Mouse (Mus musculus) gastrocnemius, postnatal 14 days (tissue): ENCODE data around the gene Spire2. TPM values are rescaled to one million over a fixed set of nuclear protein-coding genes. Genes with fewer than 3 reads are reported as not detected.

ENCODE experiments used
- DNase-seq: peaks from one replicate; pipeline ENCODE4 v3.0.0; 2021; ENCODE audit warnings: mixed read lengths
- intact Hi-C: fragments of 180-260 bp; cut with DNase I; formaldehyde crosslinking; loops from one replicate; pipeline ENCODE4 v1.15.1; 2025; ENCODE audit warnings: low total_unique reads
- total RNA-seq, 2 experiments: library from RNA; stranded (reverse); gene quantifications; 2 replicates each; pipeline ENCODE4 v1.2.3; 2021

The Spire2 gene
- total RNA-seq, 2 experiments from 2014 or later, result 0.44 to 0.92 TPM

GRCm38 (mm10) chr8:123331301-123331700, 1.2 kb upstream of the Spire2 start:
- intact Hi-C loops, result loop anchor here (5.0 kb wide), 1 partner anchor 76 kb away; the partner anchor contains the start of gene Mc1r
- DNase-seq, result no peak

DNA sequence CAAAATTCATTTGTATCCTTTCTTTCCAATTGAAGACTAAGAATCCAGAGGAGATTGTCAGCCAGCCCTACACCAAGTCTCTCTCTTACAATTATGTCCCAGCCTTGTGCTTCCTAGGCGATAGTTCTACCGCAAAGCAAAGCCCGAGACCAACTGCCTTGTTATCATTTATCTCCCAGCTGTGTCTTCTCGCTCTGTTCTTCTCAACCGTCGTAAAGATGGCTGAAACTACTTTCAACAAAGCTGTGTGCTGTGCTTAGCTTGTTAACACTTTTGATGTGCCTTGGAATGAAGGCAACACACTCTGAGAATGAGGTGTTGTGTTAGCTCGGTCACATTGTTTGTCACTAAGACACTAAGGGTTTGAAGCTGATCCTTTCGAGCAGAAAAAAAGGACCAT, 703 bp upstream of the Spire2 start:
- intact Hi-C loops, result loop anchor here (5.0 kb wide), 1 partner anchor 75 kb away; the partner anchor contains the start of gene Mc1r
- no peak for DNase-seq

DNA sequence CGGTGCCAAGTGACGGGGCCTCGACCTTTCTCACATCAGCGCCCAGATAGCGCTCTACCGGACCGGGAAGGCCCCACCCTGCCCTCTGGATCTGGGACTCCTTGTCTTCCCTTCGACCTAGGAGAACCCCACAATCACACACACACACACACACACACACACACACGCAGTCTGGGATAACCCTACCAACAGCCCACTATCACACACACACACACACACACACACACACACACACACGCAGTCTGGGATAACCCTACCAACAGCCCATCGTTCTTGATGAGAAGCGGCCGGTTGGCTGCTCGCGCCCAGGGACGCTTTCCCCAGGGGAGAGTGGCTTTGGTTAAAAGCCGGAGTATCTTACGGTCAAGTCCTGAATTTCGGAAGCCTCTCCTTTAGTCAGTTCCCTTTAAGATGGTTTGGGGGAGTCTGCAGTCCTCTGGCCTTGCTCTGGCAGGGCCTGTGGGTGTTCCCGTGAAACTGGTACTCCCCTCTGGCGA, 626 bp downstream of the Spire2 start:
- DNase-seq, result no peak
- intact Hi-C loops, result loop anchor here (5.0 kb wide), 1 partner anchor 74 kb away; the partner anchor contains the start of gene Mc1r

- DNase-seq, result no peak
- intact Hi-C loops, result loop anchor here (5.0 kb wide), 1 partner anchor 73 kb away; the partner anchor contains the start of gene Mc1r
These were observed 1.4 kb downstream of the Spire2 start for GRCm38 (mm10) chr8:123333864-123334263.

- DNase-seq, result no peak
- intact Hi-C loops, result loop anchor here (5.0 kb wide), 1 partner anchor 73 kb away; the partner anchor contains the start of gene Mc1r
These were observed 2.0 kb downstream of the Spire2 start for GRCm38 (mm10) chr8:123334467-123334866.

- no peak for DNase-seq
- intact Hi-C loops, result no loop called here
These were observed 5.0 kb downstream of the Spire2 start for GRCm38 (mm10) chr8:123337475-123337874.

DNA sequence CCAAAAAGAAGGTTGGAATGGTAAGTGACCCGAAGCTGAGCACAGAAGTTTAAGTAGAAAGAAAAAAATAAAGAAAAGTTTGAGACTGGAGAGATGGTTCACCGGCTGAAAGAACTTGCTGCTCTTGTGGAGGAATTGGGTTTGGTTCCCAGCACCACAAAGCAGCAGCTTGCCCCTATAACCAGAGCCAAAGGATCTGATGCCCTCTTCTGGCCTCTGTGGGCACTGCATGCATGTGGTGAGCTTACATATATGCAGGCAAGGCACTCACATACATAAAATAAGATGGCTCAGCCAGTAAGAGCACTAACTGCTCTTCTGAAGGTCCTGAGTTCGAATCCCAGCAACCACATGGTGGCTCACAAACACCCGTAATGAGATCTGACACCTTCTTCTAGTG, 7.6 kb downstream of the Spire2 start:
- no peak for DNase-seq
- intact Hi-C loops, result no loop called here

DNA sequence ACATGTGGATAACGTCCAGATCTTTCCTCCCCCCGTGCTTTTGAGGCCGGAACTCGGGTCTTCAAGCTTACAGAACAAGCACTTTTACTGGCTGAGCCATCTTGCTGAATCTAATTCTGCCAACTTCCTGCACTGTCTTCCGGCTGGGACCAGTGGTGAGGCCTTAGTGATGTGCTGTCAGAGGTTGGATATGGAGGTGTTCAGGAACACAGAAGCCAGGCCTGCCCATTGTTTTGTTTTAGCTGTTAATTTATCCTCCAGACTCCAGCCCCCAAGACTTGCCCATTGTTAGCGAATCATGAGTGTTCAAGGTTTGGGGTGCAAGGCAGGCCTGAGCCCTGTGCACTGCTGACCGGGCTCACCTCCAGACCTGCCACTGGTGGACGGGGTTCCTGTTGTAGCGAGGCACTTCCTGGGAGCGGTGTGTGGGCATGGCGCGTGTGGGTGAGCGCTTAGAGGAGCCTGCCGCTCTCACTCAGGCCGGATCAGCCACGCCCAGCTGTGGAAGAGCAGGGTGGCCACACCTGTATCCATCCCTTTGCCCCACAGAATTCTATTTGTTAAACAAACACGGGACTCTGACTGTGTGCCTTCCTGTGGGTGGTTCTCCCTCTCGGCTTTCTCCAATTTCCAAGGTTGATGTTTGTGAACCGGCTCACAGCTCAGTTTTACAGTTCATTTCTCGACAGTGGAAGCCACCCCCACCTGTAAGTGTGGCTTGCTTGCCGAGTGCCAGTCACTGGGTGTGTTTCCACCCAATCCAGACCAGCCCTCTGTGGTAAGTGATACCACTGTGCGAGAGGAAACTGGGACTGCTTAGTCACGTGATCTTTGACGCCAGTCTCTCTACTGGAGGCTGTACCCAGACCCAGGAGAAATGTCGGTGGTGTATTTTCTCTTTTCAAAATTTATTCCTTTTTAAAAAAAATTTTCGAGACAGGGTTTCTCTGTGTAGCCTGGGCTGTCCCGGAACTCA, 8.8 kb downstream of the Spire2 start:
- intact Hi-C loops, result no loop called here
- DNase-seq, result no peak

DNA sequence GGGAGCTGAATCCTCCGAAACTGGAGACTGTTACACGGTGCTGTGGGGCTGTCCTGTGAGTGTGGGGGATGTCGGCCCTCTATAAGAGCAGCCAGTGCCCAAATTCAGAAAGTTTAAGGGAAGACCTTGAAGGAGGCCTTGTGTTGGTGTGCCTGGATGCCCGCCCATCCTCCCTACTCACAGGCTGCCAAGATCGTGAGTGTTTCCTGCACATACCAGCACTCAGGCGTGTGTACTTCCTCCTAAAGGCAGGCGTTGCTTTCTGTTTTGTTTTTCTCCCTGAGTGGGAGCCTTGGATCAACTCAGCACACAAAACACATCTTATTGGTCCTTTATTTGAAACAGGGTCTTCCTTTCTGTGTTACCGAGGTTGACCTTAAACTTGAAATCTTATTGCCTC, 9.7 kb downstream of the Spire2 start:
- DNase-seq, result no peak
- intact Hi-C loops, result no loop called here

- intact Hi-C loops, result no loop called here
- DNase-seq, result no peak
These were observed 10.4 kb downstream of the Spire2 start for GRCm38 (mm10) chr8:123342911-123343310.

DNA sequence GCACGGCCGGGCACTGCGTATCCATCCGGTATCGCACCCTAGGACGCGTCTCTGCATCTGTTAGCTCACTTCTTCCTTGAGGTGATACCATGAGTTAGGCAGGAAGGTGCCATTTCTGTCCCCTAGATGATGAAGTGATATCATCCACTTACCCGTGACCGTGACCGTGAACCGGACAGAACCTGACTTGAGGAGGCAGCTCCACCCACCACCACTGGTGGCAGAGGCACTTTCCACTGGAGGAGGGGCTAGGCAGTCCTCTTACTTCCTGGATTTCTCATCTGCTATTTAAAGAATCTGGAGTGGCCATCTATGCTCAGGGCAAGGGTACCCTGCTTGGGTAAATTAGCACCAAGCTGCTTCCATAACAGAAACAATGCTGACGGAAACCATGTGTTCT, 10.9 kb downstream of the Spire2 start:
- no peak for DNase-seq
- intact Hi-C loops, result no loop called here

DNA sequence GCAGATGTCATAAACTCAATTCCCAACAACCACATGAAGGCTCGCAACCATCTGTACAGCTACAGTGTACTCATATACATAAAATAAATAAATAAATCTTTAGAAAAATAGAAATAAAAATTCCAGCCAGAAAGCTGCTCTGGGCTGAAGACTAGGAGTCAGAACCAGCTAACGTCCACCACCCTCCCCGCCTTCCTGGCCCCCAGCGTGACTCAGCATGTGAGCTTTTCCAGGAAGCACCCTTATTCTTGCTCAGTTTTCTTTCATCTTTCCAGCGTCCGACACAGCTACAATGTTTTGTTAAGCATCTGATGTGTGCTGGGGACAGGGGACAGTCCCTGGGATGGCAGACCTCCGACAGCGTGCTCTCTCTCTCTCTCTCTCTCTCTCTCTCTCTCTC, 12.6 kb downstream of the Spire2 start:
- intact Hi-C loops, result no loop called here
- DNase-seq, result no peak

GRCm38 (mm10) chr8:123345856-123346255, 13.3 kb downstream of the Spire2 start:
- DNase-seq, result no peak
- intact Hi-C loops, result no loop called here

DNA sequence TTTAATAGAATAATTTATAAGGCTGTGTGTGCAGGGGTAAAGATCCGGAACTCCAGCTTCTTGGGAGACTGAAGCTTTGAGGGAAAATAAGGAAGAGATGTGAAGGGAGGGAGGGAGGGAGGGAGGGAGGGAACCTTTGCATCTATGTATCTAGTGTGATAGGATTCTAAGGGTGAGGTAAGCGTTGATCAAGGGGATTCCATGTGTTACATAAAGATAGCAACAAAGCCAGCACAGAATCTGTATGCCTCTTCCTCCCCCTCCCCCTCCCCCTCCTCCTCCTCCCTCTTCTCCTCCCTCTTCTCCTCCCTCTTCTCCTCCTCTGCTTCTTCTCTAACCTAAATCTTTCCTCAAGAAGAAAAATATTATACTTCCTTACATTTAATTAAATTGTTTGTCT, 14.8 kb downstream of the Spire2 start:
- intact Hi-C loops, result no loop called here

GRCm38 (mm10) chr8:123348237-123348843, 15.8 kb downstream of the Spire2 start:
- DNase-seq, result peak; percentile 59
- intact Hi-C loops, result no loop called here

More for the DNA sequence above, 14.8 kb downstream of the Spire2 start:
- DNase-seq, result no peak

DNA sequence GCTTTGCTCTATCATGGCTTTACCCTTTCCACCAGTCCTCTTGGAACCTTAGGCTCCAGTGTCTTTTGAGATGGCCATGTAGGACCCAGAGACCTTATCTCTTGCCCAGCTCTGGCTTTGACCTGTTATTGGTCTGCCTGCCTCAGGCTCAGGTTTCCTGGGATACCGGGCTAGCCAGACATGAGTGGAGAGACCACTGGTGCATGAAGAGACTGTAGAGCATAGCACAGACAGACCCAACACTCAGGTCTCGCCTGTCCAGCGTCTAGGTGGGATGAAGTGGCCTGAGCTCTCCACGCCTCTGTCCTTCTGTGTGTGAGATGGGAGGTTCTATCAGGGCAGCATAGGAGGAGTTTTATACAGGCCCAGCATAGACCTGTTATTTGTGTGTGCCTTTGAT, 16.6 kb downstream of the Spire2 start:
- intact Hi-C loops, result no loop called here
- no peak for DNase-seq

DNA sequence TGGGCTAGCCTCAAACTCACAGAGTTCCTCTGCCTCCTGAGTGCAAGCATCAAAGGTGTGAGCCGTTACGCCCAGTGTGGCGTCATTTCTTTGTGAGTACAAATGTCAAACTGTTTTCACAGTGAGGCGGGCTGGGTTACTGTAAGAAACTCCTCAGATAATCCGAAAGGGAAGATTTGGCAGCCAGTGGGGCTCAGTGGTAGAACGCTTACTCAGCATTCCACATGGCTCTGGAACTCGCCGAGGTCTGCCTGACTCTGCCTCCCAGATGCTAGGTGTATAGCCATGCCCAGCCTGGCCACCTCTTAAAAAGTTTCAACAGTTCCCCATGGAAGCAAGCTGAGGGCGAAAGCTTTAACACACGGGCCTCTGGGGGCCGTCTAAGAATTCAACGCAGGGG, 19.6 kb downstream of the Spire2 start:
- no peak for DNase-seq
- intact Hi-C loops, result no loop called here

- peak; percentile 32 for DNase-seq
- intact Hi-C loops, result no loop called here
These were observed 20.3 kb downstream of the Spire2 start for GRCm38 (mm10) chr8:123352786-123353185.

DNA sequence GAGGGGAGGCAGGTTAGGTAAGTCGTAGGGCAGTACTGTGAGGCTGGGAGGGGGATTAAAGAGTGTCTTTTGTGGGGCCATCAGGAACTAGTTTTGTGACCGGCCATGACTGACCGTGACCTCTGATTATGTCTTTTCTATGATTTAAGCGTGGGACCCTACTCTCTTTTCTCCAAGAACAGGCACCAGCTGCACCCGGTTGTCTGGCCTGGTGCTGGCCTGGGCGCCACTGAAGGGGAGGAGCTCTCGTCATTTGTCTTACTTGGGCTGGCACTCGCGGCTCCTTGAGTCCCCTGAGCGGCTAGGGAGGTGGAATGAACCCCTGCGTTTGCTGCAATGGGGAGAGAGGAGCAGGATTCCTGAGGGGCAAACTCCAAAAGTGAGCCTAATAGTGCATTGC, 20.7 kb downstream of the Spire2 start:
- intact Hi-C loops, result no loop called here
- DNase-seq, result no peak

DNA sequence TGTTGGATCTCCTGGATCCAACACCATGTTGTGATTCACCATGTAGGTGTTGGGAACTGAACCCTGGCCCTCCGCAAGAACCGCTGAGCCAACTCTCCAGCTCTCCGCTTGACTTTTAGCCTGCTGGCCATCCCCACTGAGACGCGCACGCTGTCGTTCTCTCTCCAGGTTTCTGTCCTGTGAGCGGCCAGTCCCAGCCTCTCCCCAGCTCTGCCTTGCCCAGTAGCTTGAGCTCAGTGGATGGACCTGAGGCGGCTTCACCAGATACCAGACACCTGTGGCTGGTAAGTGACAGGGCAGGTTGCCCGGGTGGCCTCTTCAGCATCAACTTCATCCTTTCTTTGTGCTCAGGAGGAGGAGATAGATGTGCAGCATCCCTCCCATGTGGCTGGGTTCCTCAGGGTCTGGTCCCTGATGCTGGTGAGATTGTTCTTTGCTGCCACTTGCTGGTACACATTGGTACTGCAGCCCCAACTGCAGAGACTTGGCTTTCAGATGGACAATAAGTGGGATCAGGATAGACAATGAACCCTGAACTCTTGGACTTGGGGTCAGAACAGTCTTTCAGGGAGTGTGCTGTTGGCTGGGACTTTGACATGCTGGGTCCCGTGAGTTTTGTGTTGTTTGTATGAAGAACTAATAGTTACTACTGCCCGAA, 28.7 kb downstream of the Spire2 start:
- peak; percentile 57 for DNase-seq
- intact Hi-C loops, result loop anchor here (2.0 kb wide), 1 partner anchor 40 kb away; no protein-coding TSS in a partner anchor
